Mouse (Mus musculus) common myeloid progenitor, adult 5-6 weeks (primary cell): ENCODE measurements around the gene Trip12. TPM values are rescaled to one million over a fixed set of nuclear protein-coding genes. Genes with fewer than 3 reads are reported as not detected.

Experiments
- ATAC-seq: replicated peaks from 2 replicates; pipeline ENCODE4 v1.8.0; 2016; ENCODE audit warnings: low read depth, mild to moderate bottlenecking, moderate TSS enrichment, inconsistent platforms; ENCODE audit not compliant: poor library complexity, severe bottlenecking
- total RNA-seq: library from RNA; stranded (forward); fragments of 200-1000, 187-1606 nt; gene quantifications from 2 replicates; pipeline ENCODE4 v1.2.3, GENCODE M21; 2017

The Trip12 gene
- total RNA-seq, 1 experiment from 2014 or later, result 277 TPM

DNA sequence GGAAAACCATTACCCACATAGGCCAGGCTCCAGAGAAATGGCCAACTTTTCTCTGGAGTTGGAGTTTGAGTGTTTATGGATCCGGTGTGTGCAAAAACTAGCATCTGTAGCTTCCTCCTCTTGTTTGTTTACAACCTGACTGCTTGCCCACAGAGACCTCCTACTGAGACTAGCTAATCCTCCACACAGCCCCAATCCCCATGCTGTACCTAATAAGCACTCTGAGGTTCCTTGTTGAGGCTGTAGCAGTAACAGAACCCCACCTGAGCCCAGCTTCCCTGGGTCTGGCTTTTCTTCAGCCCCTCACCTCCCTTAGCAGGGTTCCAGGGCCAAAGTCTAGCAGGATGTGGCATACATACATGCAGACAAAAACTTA lies 20.9 kb upstream of the Trip12 start:
- ATAC-seq, result no peak

DNA sequence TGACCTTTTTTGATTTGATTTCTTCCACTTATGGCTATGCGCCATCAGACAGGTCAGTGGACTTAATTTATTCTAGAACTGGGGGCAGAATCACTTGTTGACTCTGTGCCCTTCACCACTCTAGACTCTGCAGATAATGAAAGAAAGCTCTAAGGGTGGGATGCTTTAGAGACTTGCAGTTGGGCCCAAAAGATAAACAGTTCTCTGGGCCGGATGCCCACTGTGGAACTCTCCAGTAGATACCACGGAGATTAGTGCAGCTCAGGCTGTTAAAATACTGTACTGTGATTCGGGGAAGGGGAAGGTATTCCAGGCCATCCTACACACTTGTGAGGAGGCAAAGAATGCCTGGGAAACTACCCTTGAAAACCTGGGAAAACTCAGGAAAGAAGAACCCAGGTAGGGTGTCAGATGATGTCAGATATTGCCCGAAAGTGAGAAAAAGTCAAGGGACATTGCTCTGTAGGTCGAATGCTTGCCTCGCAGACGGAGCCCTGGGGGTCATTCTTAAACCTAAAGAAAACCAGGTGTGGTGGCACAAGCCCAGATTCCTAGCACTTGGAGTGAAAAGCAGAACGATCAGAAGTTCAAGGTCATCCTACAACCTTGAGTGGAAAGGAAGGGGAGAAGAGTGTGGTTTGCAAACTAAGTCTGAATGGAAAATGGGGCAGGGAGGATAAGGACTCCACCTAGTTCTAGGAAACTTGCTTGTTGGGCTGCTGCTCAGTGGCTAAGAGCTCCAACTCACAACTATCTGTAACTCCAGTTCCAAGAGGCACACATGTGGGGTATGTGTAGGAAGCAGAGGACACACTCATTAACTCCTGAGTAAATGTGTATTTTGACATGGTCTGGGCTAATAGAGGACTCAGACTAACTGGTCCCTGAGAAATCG lies 20.3 kb upstream of the Trip12 start:
- peak; percentile 32; the same call in 1 of the 2 replicates for ATAC-seq

DNA sequence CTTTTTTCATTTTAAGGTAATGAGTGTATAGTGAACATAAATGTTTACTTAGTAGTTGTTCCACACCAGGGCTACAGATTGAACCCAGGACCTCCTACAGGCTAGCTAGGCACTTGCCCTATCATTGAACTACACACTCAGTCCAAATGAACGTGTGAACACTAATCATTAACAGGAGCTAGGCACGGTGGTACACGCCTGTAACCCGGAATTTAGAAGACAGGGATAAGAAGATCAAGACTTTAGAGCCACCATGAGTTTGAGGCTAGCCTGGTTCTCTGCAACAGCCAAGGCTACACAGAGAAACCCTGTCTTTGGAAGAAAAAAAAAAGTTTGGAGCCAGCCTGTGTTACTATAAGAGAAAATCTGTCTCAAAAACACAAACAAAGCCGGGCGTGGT lies 19.3 kb upstream of the Trip12 start:
- ATAC-seq, result no peak

DNA sequence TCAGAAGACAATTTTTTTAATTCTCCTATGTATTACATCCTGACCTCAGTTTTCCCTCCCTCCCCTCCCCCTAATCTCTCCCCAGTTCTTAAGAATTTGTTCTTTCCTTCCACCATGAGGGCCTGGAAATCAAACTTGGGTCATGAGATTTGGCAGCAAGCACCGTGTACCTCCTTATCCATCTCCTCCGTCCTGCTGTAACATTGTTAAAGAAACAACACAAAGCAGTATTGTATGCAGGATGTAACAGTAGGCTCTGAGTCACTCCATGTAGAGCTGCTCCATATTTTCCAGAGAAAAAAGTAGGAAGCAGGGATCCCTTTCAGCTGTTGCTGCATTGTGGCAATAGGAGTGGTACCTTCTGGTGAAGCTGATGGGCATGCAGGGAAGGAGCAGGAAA lies 15.4 kb upstream of the Trip12 start:
- ATAC-seq, result no peak

DNA sequence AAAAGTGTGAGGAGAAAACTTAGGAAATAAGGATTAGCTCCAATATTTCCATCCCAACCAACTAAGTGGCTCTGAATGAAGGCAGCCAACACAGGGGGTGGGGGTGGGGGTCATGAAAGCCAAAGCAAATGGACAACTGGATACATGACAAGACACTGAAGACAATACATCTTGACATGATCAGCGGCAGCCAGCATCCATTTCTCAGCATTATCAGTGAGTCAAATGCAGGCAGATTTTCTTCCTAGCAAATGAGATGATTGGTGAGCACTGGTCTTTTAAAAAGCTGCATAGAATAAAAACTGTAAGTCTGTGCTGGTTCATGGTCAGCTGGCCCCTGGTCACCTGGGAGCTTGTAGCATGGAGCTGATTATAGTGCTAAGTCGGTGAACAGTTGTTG lies 14.7 kb upstream of the Trip12 start:
- ATAC-seq, result no peak

DNA sequence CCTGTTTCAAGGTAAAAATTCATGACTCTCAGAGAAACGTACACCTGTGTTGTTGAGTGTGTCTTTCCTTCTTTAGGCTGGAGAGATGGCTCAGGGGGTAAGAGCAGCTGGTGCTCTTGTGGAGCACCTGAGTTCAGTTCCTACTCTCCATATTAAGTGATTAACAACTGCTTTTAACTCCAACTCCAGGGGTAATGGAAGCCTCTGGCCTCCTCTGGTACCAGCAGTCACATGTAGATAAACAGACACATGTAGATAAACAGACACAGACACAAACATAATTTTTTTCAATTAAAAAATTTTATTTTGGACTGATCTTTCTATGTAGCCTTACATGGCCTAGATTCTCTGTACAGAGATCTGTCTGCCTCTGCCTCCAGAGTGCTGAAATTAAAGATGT lies 13.4 kb upstream of the Trip12 start:
- no peak for ATAC-seq

DNA sequence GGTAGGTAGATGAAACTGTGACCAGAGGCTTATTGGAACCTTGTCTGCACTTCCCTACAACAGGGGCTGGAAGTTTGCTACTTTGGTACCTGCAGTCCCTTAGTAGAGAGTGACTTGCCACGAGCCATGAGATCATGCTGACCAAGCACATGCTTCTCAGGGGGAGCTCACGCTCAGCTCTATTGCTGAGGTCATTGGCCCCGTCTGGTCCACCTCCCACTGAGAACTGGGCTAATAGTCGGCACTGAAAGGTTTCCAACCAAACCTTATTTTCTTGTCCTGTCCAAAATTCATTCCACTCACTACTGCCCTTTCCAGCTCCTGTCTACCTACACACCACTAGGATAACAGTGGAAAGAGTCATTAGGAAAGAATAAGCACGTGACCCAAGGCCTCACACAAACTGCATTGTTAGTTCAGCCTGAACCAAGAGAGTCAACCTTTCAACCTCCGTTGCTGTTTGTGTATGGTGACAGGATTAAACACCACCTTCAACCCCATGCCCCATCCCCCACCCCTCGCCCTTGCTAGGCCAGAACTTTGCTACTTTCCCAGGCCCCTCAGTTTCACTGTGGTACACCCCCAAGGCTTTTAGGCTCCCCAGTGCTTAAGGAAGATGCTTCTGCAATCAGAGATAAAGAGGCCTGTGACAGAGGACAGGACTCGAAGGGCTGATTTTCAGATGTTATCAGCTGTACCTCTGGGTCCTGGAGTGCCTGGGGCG lies 11.4 kb upstream of the Trip12 start:
- ATAC-seq, result no peak

DNA sequence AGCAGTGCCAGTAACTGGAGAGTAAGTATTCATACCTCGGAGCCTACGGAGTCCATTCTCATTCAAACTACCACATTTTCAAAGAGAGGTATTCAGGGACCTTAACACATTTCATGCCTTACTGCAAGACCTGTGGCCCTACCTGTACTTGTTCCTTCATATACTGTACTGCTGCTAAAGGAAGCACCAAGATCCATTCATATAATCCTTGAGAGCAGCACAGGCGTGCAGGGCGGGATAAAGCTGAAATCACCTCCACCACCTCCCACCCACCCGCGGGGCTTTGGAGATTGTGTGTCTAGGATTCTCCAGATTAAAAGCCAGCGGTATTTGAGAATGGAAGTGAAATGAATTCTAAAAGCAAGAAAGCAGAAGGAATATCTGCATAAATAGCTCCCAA lies 10.2 kb upstream of the Trip12 start:
- no peak for ATAC-seq

DNA sequence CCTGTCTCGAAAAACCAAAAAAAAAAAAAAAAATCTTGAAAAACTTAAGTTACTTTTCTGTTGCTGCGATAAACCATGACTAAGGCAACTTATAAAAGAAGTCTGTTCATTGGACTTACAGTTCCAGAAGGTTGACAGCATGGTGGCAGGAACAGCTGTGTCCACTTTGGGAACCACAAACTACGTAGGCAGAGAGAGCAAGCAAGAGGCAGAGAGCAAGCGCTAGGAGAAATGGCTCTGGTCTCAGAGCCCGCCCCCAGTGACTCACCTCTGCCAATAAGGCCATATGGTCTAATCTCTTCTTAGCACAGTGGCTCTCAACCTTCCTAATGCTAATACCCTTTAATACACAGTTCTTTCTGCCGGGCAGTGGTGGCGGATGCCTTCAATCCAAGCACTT lies 9.5 kb upstream of the Trip12 start:
- no peak for ATAC-seq

DNA sequence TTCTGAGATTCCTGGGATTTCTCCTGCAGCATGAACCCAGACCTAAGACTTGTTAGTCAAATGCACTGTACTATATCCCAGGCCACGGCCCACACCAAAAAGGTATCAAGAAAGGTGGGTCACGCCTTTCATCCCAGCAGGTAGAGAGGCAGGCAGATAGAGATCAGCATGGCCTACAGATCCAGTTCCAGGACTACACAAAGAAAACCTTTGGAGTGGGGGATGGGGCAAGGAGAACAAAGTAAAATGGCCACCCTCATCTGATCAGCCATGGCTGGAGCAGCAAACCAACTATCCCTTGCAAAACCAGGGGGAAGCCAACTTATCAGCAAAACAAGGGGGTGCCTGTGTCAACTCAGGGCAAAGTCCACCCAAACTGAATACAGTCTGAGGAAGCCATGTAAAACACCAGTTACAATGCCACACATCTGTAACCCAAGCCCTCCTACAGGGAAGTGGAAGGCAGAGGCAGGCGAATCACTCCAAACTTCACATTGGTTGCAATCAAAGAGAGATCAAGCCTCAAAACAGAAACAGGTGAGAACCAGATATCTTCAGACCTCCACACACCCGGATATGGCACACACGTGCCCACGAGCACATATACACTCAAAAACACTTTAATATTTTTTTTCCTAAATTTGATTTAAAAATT lies 8.6 kb upstream of the Trip12 start:
- no peak for ATAC-seq

DNA sequence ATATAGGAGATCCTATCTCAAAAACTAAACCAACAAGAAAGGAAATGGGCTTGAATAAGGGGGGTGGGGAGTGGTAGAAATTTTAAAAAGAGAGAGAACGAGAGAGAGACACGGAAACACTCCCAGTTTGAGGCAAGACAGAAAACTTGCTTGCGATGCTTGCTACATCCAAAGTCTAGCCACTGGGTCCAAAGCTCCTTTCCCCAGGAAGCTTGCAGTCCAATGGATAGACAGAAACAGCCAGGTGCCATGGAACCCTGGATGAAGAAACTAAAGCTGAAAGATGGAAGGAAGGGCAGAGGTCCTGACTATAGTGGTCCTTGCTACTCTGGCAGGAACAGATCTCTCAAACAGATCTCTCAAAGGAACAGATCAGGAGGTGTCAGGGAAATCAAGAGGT lies 8.0 kb upstream of the Trip12 start:
- no peak for ATAC-seq

DNA sequence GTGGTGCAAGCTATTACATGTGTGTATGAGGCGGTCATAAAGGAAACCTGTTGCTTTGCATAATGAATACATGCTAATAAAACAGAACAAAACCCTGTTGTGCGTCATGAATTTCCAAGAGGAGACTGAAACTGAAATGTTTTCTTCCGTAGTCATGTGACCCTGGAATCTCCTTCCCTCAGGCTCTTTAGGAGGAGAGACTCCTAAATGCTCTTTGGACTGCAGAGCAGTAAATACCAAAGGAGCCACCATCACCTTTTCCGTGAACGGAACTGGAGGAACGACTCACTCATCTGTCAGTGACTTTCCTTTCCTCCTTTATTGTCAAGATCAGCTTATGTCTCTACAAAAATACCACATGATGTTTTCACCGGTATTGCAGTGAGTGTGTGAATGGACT lies 7.4 kb upstream of the Trip12 start:
- no peak for ATAC-seq

DNA sequence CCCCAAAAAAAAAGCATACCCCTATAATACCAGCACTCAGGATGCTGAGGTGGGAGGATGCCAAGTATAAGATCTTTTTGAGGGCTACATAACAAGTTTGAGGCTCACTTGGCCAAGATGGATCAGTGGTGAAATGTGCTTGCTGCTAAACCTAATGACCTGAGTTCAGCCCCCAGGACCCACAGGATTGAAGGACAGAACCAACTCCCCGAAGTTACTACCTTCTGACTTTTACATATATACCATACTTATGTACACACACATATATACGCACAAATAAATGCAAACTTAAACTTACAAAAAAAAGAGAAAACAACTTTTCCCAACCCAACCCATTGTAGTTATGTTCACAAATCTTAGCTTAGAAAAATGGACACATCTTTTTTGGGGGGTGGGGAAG lies 3.0 kb upstream of the Trip12 start:
- no peak for ATAC-seq

DNA sequence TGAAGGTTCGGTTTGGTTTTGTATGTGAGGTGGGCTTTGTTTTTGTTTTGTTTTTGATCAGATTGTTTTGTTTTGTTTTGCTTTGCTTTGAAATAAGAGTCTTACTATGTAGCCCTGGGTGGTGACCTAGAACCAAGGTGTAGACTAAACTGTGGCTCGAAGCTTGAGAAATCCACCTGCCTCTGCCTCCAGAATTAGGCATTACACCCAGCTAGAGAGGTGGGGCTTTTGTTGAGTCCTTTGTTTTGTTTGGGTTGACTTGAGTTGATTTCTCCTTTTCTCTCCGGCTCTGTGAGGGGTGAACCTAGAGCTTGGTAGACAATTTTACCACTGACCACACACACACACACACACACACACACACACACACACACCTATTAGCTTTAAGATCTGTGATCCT lies 745 bp upstream of the Trip12 start:
- ATAC-seq, result no peak

DNA sequence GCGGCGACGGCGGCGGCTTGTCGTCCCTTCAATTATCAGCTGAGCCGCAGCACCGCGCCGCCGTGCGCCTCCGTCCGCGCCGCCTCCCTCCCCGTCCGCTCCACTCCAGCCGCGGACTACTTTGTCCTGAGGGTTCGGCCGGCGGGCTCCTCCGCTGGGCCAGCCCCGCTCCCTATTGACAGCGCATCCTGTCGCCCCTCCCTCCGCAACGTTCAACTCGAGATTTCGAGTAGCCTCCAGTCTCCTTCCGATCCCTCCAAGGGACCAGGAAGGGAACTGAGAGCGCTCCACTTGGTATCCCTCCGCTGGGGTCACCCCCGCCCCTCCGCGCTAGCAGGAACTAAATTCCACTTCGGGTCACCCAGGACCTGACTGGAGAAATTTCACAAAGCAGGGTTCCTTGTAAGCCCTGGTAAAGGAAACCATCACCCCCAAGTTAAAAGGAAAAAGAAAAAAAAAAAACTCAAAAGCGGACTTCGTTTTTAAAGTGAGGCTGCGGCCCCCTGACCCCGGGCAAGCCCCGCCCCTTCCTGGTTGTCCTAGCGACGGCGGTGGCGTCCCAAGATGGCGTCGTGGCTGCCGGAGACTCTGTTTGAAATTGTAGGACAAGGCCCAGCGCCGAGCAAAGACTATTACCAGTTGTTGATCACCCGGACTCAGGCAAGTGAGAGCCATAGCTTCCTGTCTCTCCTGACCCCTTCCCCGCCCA lies 853 bp downstream of the Trip12 start, which contains the start of gene Fbxo36:
TSS of gene Fbxo36 (plus strand) at position 533 of the 709 bp plus-strand sequence.
- peak; percentile 86 for ATAC-seq

DNA sequence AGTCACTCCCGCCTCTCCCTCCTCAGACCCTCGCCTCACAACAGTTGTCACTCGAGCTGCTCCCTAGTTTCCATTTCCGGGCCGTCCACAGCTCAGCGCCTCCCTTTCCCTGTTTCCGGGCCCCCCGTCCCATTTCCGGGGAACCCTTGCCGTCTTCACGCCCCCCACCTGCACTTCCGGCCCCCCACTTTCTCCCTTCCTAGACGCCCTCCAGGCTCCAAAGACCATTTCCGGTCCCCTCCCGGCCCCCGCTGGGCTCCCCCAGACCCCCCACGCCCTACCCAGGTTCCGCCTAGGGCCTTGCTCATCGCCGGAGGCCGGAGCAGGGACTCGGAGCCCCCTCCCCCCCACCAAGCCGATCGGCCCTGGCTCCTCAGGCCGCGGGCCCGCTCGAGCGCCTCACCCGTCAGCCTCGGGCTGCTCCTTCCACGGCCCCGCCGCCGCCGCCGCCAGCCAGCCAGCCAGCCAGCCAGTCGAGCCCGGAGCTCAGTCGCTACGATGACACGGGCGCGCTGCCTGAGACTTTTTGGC lies 1.6 kb downstream of the Trip12 start:
- ATAC-seq, result peak; percentile 12; the same call in 1 of the 2 replicates

DNA sequence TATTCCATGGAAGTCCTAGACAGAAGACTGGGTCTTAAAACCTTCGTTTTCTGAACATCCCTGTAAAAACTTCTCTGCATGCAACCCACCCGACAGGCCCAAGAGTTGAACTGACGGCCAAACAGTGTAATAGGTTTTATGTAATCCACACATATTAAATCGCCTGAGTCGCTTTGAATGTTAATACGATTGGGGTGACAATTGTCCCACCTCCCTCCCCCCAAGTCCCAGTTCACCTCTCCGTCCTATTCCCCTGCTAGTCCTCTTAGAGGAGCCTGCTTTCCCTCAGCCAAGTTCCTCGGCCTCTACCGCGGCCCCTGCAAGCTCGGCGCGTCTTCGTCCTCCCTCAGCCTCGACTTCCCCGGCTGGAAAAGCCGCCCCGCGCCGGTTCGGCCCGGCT lies 2.2 kb downstream of the Trip12 start:
- no peak for ATAC-seq

DNA sequence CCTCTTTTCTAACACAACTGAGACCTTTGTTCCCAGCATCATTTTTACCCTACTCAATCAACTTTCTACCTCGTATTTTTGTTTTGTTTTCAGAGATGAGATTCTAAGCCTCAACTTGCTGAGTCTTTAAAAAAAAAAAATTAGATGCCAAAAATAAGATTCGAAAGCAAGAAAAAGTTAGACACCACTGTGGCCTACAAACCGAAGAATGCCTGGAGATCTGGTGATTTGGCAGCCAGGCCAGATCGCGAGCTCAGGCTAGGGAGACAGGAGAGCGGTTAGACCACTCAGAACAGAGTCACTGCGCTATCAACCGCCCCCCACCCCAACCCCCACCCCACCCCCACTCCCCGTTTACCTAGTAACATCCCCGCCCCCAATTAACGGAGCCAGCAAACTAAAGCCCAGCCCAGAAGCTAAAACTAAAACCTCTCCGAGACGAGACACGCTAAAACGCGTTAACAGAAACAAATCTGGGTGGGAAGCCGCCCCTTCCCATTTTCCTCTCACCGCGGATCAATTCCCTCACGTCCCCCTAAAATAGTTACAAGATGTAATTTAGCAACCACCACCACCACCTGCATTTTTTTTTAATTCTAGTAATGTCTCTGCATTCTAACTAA lies 2.7 kb downstream of the Trip12 start:
- ATAC-seq, result no peak

DNA sequence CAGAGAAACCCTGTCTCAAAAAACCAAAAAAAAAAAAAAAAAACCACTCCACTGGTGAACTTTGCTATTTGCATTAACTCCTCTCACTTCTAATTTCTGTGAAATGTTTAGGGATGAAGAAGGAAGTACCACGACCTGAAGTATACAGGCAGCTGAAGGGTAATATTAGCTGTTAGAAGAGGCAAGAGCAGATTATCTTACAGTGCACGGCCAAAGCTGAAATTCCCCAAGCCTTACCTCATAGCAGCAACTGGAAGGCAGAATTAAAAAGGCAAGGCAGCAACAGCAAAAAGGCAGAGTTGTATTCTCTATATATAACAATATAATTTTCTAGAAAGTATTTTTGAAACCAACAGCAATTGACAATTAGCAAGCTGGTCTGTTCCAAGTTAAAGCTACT lies 15.2 kb downstream of the Trip12 start:
- no peak for ATAC-seq

DNA sequence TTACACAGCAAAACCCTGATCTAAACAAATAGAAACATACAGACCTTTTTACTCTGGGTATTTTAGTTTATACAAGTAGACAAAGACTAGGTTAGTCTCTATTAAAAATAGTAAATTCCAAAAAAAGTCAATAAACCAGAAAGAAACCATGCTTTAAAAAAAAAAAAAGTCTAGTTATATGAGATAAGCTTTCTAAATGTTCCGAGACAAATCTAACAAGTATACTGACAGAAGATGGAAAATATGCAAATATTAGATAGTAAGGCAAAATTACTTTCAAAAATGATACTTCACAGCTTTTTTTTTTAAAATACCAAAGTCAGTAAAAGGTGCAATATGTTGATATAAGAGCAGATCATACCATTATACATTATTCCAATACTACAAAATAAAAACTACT lies 22.7 kb downstream of the Trip12 start:
- no peak for ATAC-seq
